Mouse (Mus musculus) left cerebral cortex, adult 2 months (tissue): Measurements from ENCODE around the gene Eed. TPM values are rescaled to one million over a fixed set of nuclear protein-coding genes. Genes with fewer than 3 reads are reported as not detected.
"Not testable (repeated sequence)": the region's sequence is repeated elsewhere in the genome, so short reads cannot be mapped to it uniquely, and the experiment has no call there.

ENCODE experiments used
- DNase-seq, 2 experiments: peaks; one replicate each; pipeline ENCODE4 v3.0.0; 2021 to 2022; ENCODE audit warnings: low spot score in 2 of 2, mixed read lengths in 1 of 2; ENCODE audit errors: extremely low spot score in 1 of 2
- H3K27ac ChIP-seq: fragments of 200-600 bp; 2 replicates; pipeline ENCODE4 v1.8.1; 2022
- H3K4me3 ChIP-seq: fragments of 200-600 bp; 2 replicates; pipeline ENCODE4 v1.8.1; 2022
- CTCF ChIP-seq: fragments of 200-600 bp; IDR thresholded peaks from 2 replicates; pipeline ENCODE4 v1.8.1; 2022; ENCODE audit warnings: antibody characterized with exemption, mild to moderate bottlenecking, moderate library complexity
- intact Hi-C: fragments of 180-260 bp; cut with DNase I; formaldehyde crosslinking; loops from one replicate; pipeline ENCODE4 v1.15.1; 2025
- total RNA-seq, 2 experiments: library from RNA; stranded (reverse); gene quantifications; 2 replicates each; pipeline ENCODE4 v1.2.3; 2021

Eed gene
- total RNA-seq, 2 experiments from 2014 or later: 38.4 to 41.4 TPM

GRCm38 (mm10) chr7:90006667-90007653 is 26.2 kb upstream of the Eed start:
- intact Hi-C loops: no loop called here
- Histone ChIP-seq H3K4me3 (no peak overlapping the region), H3K27ac (no peak overlapping the region)
- TF ChIP-seq CTCF: no peak
- DNase-seq: no peak

- Histone ChIP-seq H3K4me3 (no peak overlapping the region), H3K27ac (no peak overlapping the region)
- TF ChIP-seq CTCF: no peak
- no peak for DNase-seq
- intact Hi-C loops: no loop called here
Observed at GRCm38 (mm10) chr7:90004781-90005180, 24.0 kb upstream of the Eed start.

DNA sequence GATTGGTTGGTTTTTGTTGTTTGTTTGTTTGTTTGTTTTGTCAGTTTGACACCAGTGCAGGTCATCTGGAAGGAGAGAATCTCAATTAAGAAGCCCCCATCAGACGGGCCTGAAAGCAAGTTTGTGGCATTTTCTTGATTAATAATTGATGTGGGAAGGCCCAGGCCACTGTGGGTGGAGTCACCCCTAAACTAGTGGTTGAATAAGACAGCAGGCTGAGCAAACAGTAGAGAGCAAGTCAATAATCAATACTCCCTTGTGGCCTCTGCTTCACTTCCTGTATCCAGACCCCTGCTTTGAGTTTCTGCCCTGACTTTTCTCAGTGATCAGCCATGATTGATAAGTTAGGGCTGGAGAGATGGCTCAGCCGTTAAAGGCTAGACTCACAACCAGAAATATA is 21.6 kb upstream of the Eed start:
- no peak for DNase-seq
- Histone ChIP-seq H3K27ac (no peak overlapping the region), H3K4me3 (no peak overlapping the region)
- intact Hi-C loops: no loop called here
- TF ChIP-seq CTCF: no peak

DNA sequence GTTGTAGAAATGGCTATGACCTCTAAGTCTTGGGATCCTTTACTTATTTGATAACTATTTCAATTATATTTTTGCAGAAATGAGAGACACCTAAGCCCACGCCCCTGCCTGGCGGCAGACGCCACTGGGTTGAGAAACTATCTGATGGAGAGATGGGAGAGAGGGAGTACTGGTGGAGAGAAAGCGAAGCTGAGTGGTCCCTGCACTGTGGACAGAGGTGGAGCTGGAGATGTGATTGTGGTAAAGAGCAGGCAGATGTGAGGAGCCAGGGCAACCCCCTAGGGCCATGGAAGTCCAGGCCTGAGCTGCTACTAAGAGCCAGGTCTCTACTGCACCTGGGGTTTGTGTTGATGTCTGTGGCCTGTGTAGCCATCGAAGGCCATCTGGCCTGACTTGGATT is 18.7 kb upstream of the Eed start:
- TF ChIP-seq CTCF: no peak
- Histone ChIP-seq H3K27ac (no peak overlapping the region), H3K4me3 (no peak overlapping the region)
- intact Hi-C loops: loop anchor here (2.0 to 5.0 kb wide), 3 partner anchors 133 to 508 kb away; partner anchors contain the start of gene Picalm
- DNase-seq: no peak

- Histone ChIP-seq H3K4me3 (peak overlapping the region; percentile 43), H3K27ac (no peak overlapping the region)
- intact Hi-C loops: loop anchor here (1.0 to 5.0 kb wide), 5 partner anchors 134 to 509 kb away; partner anchors contain the start of genes Ccdc83 and Picalm
- DNase-seq: no peak
- peak; percentile 53 for TF ChIP-seq CTCF
Observed at GRCm38 (mm10) chr7:89998624-89999006, 17.8 kb upstream of the Eed start.

- intact Hi-C loops: loop anchor here (1.0 to 5.0 kb wide), 5 partner anchors 134 to 509 kb away; partner anchors contain the start of genes Ccdc83 and Picalm
- Histone ChIP-seq H3K27ac (no peak overlapping the region), H3K4me3 (peak overlapping the region; percentile 43)
- DNase-seq: peak; percentile 43 to 45
- peak; percentile 83 for TF ChIP-seq CTCF
Observed at GRCm38 (mm10) chr7:89998006-89998623, 17.3 kb upstream of the Eed start.

DNA sequence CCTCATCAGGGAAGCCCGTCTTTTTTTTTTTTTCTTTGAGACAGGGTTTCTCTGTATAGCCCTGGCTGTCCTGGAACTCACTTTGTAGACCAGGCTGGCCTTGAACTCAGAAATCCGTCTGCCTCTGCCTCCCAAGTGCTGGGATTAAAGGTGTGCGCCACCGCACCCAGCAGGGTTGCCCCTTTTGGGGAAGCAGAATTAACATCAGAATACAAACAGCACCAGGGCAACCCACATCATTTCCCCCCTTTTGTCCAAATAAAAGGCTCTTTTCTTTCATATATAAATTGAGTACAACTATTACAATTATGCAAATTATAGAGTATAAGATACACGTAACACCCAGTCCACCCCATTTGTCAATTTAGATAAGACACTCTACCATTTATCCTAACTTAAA is 16.7 kb upstream of the Eed start:
- intact Hi-C loops: loop anchor here (5.0 kb wide), 2 partner anchors 135 to 510 kb away; partner anchors contain the start of gene Picalm
- H3K27ac ChIP-seq, DNase-seq, H3K4me3 ChIP-seq: not testable (repeated sequence)

GRCm38 (mm10) chr7:89993091-89993490 is 12.3 kb upstream of the Eed start:
- no peak overlapping the region for H3K27ac ChIP-seq
- intact Hi-C loops: no loop called here
- no peak for TF ChIP-seq CTCF

GRCm38 (mm10) chr7:89984421-89984820 is 3.6 kb upstream of the Eed start:
- DNase-seq: no peak
- intact Hi-C loops: loop anchor here (5.0 kb wide), 1 partner anchor 148 kb away; the partner anchor contains the start of gene Picalm
- Histone ChIP-seq H3K27ac (no peak overlapping the region), H3K4me3 (no peak overlapping the region)
- no peak for TF ChIP-seq CTCF

More at GRCm38 (mm10) chr7:89993091-89993490, 12.3 kb upstream of the Eed start:
- no peak overlapping the region for H3K4me3 ChIP-seq
- DNase-seq: no peak

DNA sequence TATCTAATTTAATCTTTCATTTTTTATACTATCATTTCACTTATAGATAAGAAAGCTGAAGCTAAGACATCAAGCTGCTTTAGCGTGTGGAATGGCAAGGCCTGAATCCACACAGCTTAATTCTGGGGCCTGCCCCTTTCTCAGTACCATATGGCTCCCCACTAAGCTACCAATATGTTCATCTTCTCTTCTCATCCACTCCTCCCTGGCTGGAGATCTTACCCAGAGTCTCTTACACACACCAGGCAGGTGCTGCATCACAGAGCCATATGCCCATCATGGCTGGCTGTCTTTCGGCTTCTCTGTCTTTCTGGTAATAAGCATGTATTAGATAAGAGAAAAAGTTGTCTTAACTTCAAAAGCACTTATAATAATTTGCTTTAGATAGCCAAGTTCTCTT is 2.7 kb upstream of the Eed start:
- intact Hi-C loops: loop anchor here (5.0 kb wide), 1 partner anchor 149 kb away; the partner anchor contains the start of gene Picalm
- H3K27ac ChIP-seq: no peak overlapping the region
- no peak overlapping the region for H3K4me3 ChIP-seq
- no peak for DNase-seq
- no peak for TF ChIP-seq CTCF

- peak overlapping the region; percentile 99 for H3K27ac ChIP-seq
Observed at GRCm38 (mm10) chr7:89981557-89981956, 774 bp upstream of the Eed start.

DNA sequence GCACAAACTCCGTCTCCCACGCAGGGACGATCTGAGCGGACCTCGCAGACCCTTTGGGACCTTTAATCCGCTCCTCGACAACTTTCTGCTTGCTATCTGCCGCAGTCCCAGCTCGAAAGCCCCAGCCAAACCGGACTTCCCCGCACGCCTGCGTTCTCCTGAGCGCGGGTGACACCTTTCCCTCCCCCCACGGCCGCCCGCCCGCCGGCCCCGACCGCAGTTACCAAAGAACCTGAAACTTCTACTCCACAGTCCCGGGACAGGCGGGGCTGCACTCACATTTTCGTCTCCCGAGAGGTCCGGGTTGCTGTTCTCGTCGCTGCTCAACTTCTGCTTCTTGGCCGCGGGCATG is 674 bp downstream of the Eed start:
- Histone ChIP-seq H3K4me3 (peak overlapping the region; percentile 99), H3K27ac (peak overlapping the region; percentile 99)
- DNase-seq: no peak
- TF ChIP-seq CTCF: no peak
- intact Hi-C loops: loop anchor here (5.0 kb wide), 1 partner anchor 152 kb away; the partner anchor contains the start of gene Picalm

More at GRCm38 (mm10) chr7:89981557-89981956, 774 bp upstream of the Eed start:
- no peak for TF ChIP-seq CTCF
- intact Hi-C loops: loop anchor here (5.0 kb wide), 1 partner anchor 151 kb away; the partner anchor contains the start of gene Picalm
- peak overlapping the region; percentile 99 for H3K4me3 ChIP-seq
- DNase-seq: no peak
